Mouse (Mus musculus) adrenal gland, adult 2 months (tissue): ENCODE measurements around the gene Birc6. TPM values are rescaled to one million over a fixed set of nuclear protein-coding genes. Genes with fewer than 3 reads are reported as not detected.
A peak's percentile ranks its signal among the peaks of the same experiment; 100 is the strongest.
"Not testable (repeated sequence)": the region's sequence is repeated elsewhere in the genome, so short reads cannot be mapped to it uniquely, and the experiment has no call there.

Experiments
- DNase-seq: peaks from one replicate; pipeline ENCODE4 v3.0.0; 2021
- polyA plus RNA-seq: library from polyadenylated mRNA; depleted of rRNA; stranded (reverse); fragments of >200 nt; gene quantifications from 2 replicates; pipeline ENCODE4 v1.2.3, GENCODE M21; 2012
- total RNA-seq, 2 experiments: library from RNA; stranded (reverse); gene quantifications; 2 replicates each; pipeline ENCODE4 v1.2.3; 2021

Gene Birc6
- total and polyA plus RNA-seq, 3 experiments = 46.6 to 116 (median 95.6) TPM

- no peak for DNase-seq
Observed at GRCm38 (mm10) chr17:74559891-74560290, 31.8 kb downstream of the Birc6 start.

GRCm38 (mm10) chr17:74564151-74564550, 36.1 kb downstream of the Birc6 start:
- no peak for DNase-seq

GRCm38 (mm10) chr17:74569219-74569618, 41.1 kb downstream of the Birc6 start:
- DNase-seq = no peak

- DNase-seq = no peak
Observed at GRCm38 (mm10) chr17:74570585-74570984, 42.5 kb downstream of the Birc6 start.

GRCm38 (mm10) chr17:74577173-74577572, 49.1 kb downstream of the Birc6 start:
- DNase-seq = no peak

- DNase-seq = no peak
Observed at GRCm38 (mm10) chr17:74579586-74579985, 51.5 kb downstream of the Birc6 start.

GRCm38 (mm10) chr17:74580738-74581137, 52.6 kb downstream of the Birc6 start:
- DNase-seq = no peak

GRCm38 (mm10) chr17:74586768-74587167, 58.7 kb downstream of the Birc6 start:
- DNase-seq = no peak

GRCm38 (mm10) chr17:74598908-74599307, 70.8 kb downstream of the Birc6 start:
- DNase-seq = no peak

GRCm38 (mm10) chr17:74599396-74599795, 71.3 kb downstream of the Birc6 start:
- no peak for DNase-seq

GRCm38 (mm10) chr17:74601201-74601600, 73.1 kb downstream of the Birc6 start:
- DNase-seq = no peak

- DNase-seq = peak; percentile 13
Observed at GRCm38 (mm10) chr17:74630798-74631197, 102.7 kb downstream of the Birc6 start.

GRCm38 (mm10) chr17:74642445-74642844, 114.3 kb downstream of the Birc6 start:
- DNase-seq = no peak

GRCm38 (mm10) chr17:74658362-74658761, 130.3 kb downstream of the Birc6 start:
- no peak for DNase-seq

GRCm38 (mm10) chr17:74668010-74668409, 139.9 kb downstream of the Birc6 start:
- no peak for DNase-seq

GRCm38 (mm10) chr17:74670031-74670430, 141.9 kb downstream of the Birc6 start:
- no peak for DNase-seq

- DNase-seq = no peak
Observed at GRCm38 (mm10) chr17:74672446-74672845, 144.4 kb downstream of the Birc6 start.

GRCm38 (mm10) chr17:74673251-74673650, 145.2 kb downstream of the Birc6 start:
- no peak for DNase-seq

- DNase-seq = no peak
Observed at GRCm38 (mm10) chr17:74678061-74678460, 150.0 kb downstream of the Birc6 start.

GRCm38 (mm10) chr17:74684927-74685326, 156.8 kb downstream of the Birc6 start:
- no peak for DNase-seq

GRCm38 (mm10) chr17:74688555-74688954, 160.5 kb downstream of the Birc6 start:
- DNase-seq = no peak

GRCm38 (mm10) chr17:74689406-74689805, 161.3 kb downstream of the Birc6 start:
- no peak for DNase-seq

- not testable (repeated sequence) for DNase-seq
Observed at GRCm38 (mm10) chr17:74701661-74702060, 173.6 kb downstream of the Birc6 start.

- DNase-seq = no peak
Observed at GRCm38 (mm10) chr17:74705480-74705879, 177.4 kb downstream of the Birc6 start.

- no peak for DNase-seq
Observed at GRCm38 (mm10) chr17:74706593-74706992, 178.5 kb downstream of the Birc6 start.
